Mouse (Mus musculus) heart, embryonic 15.5 days (tissue): ENCODE results near the gene Kcnk7. TPM values are rescaled to one million over a fixed set of nuclear protein-coding genes. Genes with fewer than 3 reads are reported as not detected.

ENCODE experiments used
- ATAC-seq: fragments of 200-750 bp; cut with Nextera tagmentation; replicated peaks from 2 replicates; pipeline ENCODE4 v1.8.0; 2017; ENCODE audit warnings: low read depth, moderate TSS enrichment; ENCODE audit not compliant: insufficient number of reproducible peaks, insufficient read depth, low FRiP score
- H3K27ac ChIP-seq: fragments of 300-500 bp; sonication (generic); 2 replicates; pipeline ENCODE4 v1.5.1; 2015; ENCODE audit warnings: mild to moderate bottlenecking, inconsistent platforms
- H3K27me3 ChIP-seq: fragments of 300-500 bp; sonication (generic); 2 replicates; pipeline ENCODE4 v1.6.1; 2015; ENCODE audit warnings: inconsistent platforms
- H3K36me3 ChIP-seq: fragments of 300-500 bp; sonication (generic); 2 replicates; pipeline ENCODE4 v1.6.1; 2015; ENCODE audit warnings: mild to moderate bottlenecking, inconsistent platforms
- H3K4me1 ChIP-seq: fragments of 300-500 bp; sonication (generic); replicated peaks from 2 replicates; pipeline ENCODE4 v1.6.1; 2015; ENCODE audit warnings: inconsistent platforms
- H3K4me2 ChIP-seq: fragments of 300-500 bp; sonication (generic); 2 replicates; pipeline ENCODE4 v1.6.1; 2015; ENCODE audit warnings: inconsistent platforms, mild to moderate bottlenecking, moderate library complexity
- H3K4me3 ChIP-seq: fragments of 300-500 bp; sonication (generic); 2 replicates; pipeline ENCODE4 v1.5.1; 2015; ENCODE audit warnings: mild to moderate bottlenecking, inconsistent platforms
- H3K9ac ChIP-seq: fragments of 300-500 bp; sonication (generic); 2 replicates; pipeline ENCODE4 v1.6.1; 2015; ENCODE audit warnings: mild to moderate bottlenecking, inconsistent platforms
- H3K9me3 ChIP-seq: fragments of 300-500 bp; sonication (generic); replicated peaks from 2 replicates; pipeline ENCODE4 v1.6.1; 2016; ENCODE audit warnings: inconsistent platforms
- WGBS: fragments of 180-500 bp; shearing (Covaris S2); methylation state at CpG from one replicate; pipeline ENCODE4 v1.1.7; 2015; ENCODE audit warnings: mixed read lengths; 5-methylcytosine and 5-hydroxymethylcytosine counted together
- polyA plus RNA-seq: library from polyadenylated mRNA; unstranded; fragments of >200 nt; fragmentation: Nextera tagmentation; extraction: Ambion mirVana; gene quantifications from 2 replicates; pipeline ENCODE4 v1.2.1, GENCODE M21; 2015

Kcnk7 gene
- polyA plus RNA-seq, result 0.40 TPM in 1 of 2 replicates, not detected in the other

DNA sequence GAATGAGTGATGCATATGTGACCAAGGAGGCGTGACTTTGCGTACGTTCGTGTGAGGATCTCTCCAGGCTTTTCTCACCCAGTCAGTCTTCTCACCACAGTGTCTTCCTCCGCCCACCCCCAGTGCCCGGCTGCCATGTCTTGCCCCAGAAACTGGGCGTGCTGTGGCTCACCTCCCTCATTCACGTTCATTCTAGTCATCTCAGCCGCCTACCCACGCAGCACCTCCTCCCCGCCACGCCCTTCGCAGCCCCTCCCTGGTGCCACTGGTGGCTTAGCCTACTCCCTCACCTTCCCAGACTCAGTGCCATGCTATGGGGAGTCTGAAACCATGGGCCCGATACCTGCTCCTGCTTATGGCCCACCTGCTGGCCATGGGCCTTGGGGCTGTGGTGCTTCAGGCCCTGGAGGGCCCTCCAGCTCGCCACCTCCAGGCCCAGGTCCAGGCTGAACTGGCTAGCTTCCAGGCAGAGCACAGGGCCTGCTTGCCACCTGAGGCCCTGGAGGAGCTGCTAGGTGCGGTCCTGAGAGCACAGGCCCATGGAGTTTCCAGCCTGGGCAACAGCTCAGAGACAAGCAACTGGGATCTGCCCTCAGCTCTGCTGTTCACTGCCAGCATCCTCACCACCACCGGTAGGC, at the start of gene Kcnk7:
TSS of gene Kcnk7 (plus strand) at position 205 of the 638 bp plus-strand sequence.
- H3K27me3 ChIP-seq, result no peaks in the 10 kb centered on the region
- peak within 1 kb of the TSS; percentile 24; the same call in 1 of the 2 replicates for H3K9ac ChIP-seq
- 0 out of 2 replicates have a peak, but pooled peaks have one; percentile 4 for ATAC-seq
- H3K4me1 ChIP-seq, result peaks cover 19% of the 10 kb centered on the region
- H3K36me3 ChIP-seq, result peaks cover 62% of the 10 kb centered on the region
- no peaks in the 10 kb centered on the region for H3K9me3 ChIP-seq
- H3K4me3 ChIP-seq, result no peak within 1 kb of the TSS
- peak within 1 kb of the TSS; percentile 56 for H3K27ac ChIP-seq
- WGBS, result 69% methylated on average over 17 of the region's 17 CpGs
- H3K4me2 ChIP-seq, result no peak within 1 kb of the TSS

DNA sequence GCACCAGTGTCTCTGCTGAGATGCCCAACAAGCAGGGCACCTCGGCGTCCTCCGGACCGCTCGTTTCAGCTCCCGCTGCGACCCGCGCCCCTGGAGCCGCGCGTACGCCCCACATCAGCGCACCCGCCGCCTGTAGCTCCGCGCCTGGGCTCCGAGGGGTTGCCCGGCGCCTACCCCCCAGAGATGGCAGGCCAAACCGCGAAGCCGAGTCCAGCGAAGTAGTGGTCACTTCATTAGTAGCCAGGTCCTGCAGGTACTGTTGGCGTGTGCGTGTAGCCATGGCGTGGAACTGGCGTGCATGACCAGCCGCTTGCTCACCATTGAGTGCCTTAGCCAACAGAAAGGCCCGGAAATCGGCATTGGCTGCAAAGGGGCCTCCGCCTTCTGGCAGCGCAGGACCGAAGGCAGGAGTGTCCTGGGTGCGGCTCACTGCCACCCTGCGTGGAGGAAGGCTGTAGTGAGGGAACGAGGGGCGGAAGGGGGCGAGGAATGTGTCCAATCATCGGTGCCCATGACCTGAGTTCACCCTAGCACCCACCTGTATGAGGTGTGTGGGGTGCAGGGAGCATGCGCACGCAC, 49.4 kb upstream of the Kcnk7 start:
- Histone ChIP-seq H3K27me3 (peaks cover 19% of the 10 kb centered on the region), H3K27ac (no peak overlapping the region), H3K36me3 (peaks cover 42% of the 10 kb centered on the region), H3K4me1 (peaks cover 14% of the 10 kb centered on the region), H3K4me3 (peak overlapping the region; percentile 46), H3K9me3 (no peaks in the 10 kb centered on the region), H3K4me2 (peak overlapping the region; percentile 68), H3K9ac (no peak overlapping the region; the same call in 1 of the 2 replicates)
- 0 out of 2 replicates have a peak, but pooled peaks have one; percentile 19 for ATAC-seq
- WGBS, result 34% methylated on average over 43 of the region's 43 CpGs

DNA sequence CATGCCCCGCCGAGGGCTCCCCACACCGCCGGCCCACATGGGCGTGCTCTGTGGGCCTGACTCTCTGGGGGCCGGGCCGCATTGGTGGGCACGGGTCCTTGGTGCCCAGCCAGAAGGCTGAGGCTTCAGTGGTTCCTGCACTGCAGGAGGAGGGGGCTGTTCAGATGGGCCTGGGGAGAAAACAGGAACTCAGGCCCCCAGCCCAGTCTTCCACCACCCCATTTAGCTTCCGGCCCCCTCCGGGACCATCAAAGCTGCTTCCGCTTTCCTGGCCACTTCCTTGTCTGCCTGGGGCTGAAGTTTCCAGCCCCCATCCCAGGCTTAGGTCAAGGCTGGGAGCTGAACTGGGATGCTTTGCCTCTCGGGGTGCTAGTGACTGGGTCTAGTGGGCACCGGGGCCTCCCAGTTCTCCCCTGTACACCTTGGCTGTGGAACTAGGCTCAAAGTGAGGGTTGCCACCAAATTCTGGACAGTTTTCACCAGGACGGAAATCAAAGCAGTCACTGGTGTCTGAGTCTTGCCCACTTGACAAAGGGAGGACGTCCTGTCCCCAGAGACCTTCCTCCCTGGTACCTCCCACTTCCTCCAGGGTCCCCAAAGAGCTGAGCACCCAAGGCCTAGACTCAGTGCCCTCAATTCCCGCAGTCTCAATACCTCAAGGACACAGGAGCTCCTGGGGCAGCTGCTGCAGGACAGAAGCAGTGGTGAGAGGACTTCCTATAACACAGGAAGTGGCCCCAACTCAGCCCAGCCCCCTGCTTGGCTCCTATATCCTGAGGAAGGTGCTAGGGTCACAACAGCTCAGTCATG, 43.0 kb upstream of the Kcnk7 start:
- peaks cover 27% of the 10 kb centered on the region for H3K4me1 ChIP-seq
- peak overlapping the region; percentile 36 for H3K4me3 ChIP-seq
- H3K27ac ChIP-seq, result peak overlapping the region; percentile 89
- ATAC-seq, result no peak
- H3K9me3 ChIP-seq, result no peaks in the 10 kb centered on the region
- H3K36me3 ChIP-seq, result peaks cover 20% of the 10 kb centered on the region
- H3K27me3 ChIP-seq, result peaks cover 1% of the 10 kb centered on the region
- peak overlapping the region; percentile 35; the same call in 1 of the 2 replicates for H3K9ac ChIP-seq
- WGBS, result 67% methylated on average over 16 of the region's 16 CpGs
- H3K4me2 ChIP-seq, result peak overlapping the region; percentile 56

- H3K4me2 ChIP-seq, result peak overlapping the region; percentile 56
- peaks cover 27% of the 10 kb centered on the region for H3K4me1 ChIP-seq
- H3K36me3 ChIP-seq, result peaks cover 27% of the 10 kb centered on the region
- no peak for ATAC-seq
- H3K9ac ChIP-seq, result peak overlapping the region; percentile 61
- H3K4me3 ChIP-seq, result peak overlapping the region; percentile 60
- H3K27me3 ChIP-seq, result no peaks in the 10 kb centered on the region
- peak overlapping the region; percentile 89 for H3K27ac ChIP-seq
- 63% methylated on average over 8 of the region's 8 CpGs for WGBS
- H3K9me3 ChIP-seq, result no peaks in the 10 kb centered on the region
Measured at GRCm38 (mm10) chr19:5662310-5662709, 41.9 kb upstream of the Kcnk7 start.

- Histone ChIP-seq H3K27ac (peak within 1 kb of the TSS; percentile 89), H3K9me3 (no peaks in the 10 kb centered on the region), H3K4me1 (peaks cover 27% of the 10 kb centered on the region), H3K9ac (peak within 1 kb of the TSS; percentile 61), H3K4me3 (peak within 1 kb of the TSS; percentile 60), H3K27me3 (no peaks in the 10 kb centered on the region), H3K4me2 (peak within 1 kb of the TSS; percentile 56), H3K36me3 (peaks cover 29% of the 10 kb centered on the region)
- peak; percentile 93 for ATAC-seq
- WGBS, result 2% methylated on average over 32 of the region's 32 CpGs
Measured at GRCm38 (mm10) chr19:5662981-5663913, 40.9 kb upstream of the Kcnk7 start, which contains the start of gene Sipa1. TSS of gene Sipa1 (minus strand) at chr19:5663707.

- Histone ChIP-seq H3K4me3 (no peak overlapping the region), H3K36me3 (peaks cover 33% of the 10 kb centered on the region), H3K9ac (no peak overlapping the region), H3K27me3 (no peaks in the 10 kb centered on the region), H3K27ac (no peak overlapping the region), H3K4me2 (no peak overlapping the region), H3K9me3 (no peaks in the 10 kb centered on the region), H3K4me1 (peaks cover 27% of the 10 kb centered on the region)
- 90% methylated on average over 10 of the region's 10 CpGs for WGBS
- no peak for ATAC-seq
Measured at GRCm38 (mm10) chr19:5664669-5665257, 39.4 kb upstream of the Kcnk7 start.

DNA sequence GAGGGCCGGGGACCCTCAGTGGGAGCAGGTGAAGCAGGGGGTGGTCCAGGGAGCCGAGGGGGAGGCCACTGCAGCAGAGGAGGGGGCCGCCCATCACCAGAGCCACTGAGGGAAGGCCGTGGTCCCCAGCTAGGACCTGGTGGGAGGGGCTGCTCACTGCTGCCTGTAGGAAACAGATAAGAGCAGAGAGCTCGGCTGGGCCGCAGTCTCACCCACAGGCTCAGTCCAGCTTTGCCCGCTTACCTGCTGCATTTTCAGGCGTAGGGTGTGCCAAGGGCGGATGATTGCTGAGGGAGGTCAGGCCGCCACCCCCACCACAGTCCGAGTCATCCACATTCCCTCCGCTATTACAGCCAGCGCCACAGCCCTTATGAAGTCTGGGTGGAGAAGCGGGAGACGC, 38.7 kb upstream of the Kcnk7 start:
- Histone ChIP-seq H3K9me3 (no peaks in the 10 kb centered on the region), H3K4me1 (peaks cover 27% of the 10 kb centered on the region), H3K27ac (no peak overlapping the region), H3K27me3 (no peaks in the 10 kb centered on the region), H3K9ac (no peak overlapping the region), H3K4me2 (no peak overlapping the region), H3K36me3 (peaks cover 38% of the 10 kb centered on the region), H3K4me3 (no peak overlapping the region)
- WGBS, result 74% methylated on average over 15 of the region's 15 CpGs
- no peak for ATAC-seq

- 90% methylated on average over 18 of the region's 18 CpGs for WGBS
- ATAC-seq, result no peak
Measured at GRCm38 (mm10) chr19:5666386-5666785, 37.8 kb upstream of the Kcnk7 start.

DNA sequence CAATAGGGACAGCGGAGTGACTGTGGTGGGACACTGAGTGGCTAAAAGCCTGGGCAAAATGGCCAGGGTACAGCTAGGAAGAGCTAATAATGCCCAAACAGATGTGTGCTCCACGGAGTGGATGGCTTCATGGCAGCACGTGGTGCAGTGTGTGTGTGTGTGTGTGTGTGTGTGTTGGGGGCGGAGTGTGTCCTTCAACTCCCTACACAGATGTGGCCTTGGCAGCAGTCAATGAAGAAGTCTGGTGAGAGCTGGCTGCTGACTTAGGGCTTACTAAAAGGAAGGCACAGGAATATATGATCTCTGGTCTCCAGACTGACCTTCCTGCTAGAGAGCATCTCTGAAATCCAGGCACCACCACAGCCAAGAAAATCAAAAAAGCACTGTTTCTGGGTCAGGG, 35.8 kb upstream of the Kcnk7 start:
- H3K36me3 ChIP-seq, result peaks cover 66% of the 10 kb centered on the region
- H3K4me1 ChIP-seq, result peaks cover 8% of the 10 kb centered on the region
- 88% methylated on average over 4 of the region's 4 CpGs for WGBS
- ATAC-seq, result no peak
- no peak overlapping the region for H3K9ac ChIP-seq
- H3K9me3 ChIP-seq, result no peaks in the 10 kb centered on the region
- H3K4me2 ChIP-seq, result no peak overlapping the region
- H3K4me3 ChIP-seq, result no peak overlapping the region
- no peaks in the 10 kb centered on the region for H3K27me3 ChIP-seq
- H3K27ac ChIP-seq, result no peak overlapping the region

More at GRCm38 (mm10) chr19:5666386-5666785, 37.8 kb upstream of the Kcnk7 start:
- Histone ChIP-seq H3K9ac (no peak overlapping the region), H3K9me3 (no peaks in the 10 kb centered on the region), H3K36me3 (peaks cover 46% of the 10 kb centered on the region), H3K4me3 (no peak overlapping the region), H3K4me2 (no peak overlapping the region), H3K4me1 (peaks cover 23% of the 10 kb centered on the region), H3K27ac (no peak overlapping the region), H3K27me3 (no peaks in the 10 kb centered on the region)

GRCm38 (mm10) chr19:5680432-5680831, 23.7 kb upstream of the Kcnk7 start:
- Histone ChIP-seq H3K27me3 (no peaks in the 10 kb centered on the region), H3K4me1 (no peaks in the 10 kb centered on the region), H3K9ac (no peak overlapping the region), H3K36me3 (peaks cover 87% of the 10 kb centered on the region), H3K4me2 (no peak overlapping the region), H3K9me3 (no peaks in the 10 kb centered on the region), H3K27ac (no peak overlapping the region), H3K4me3 (no peak overlapping the region)
- WGBS, result 69% methylated on average over 4 of the region's 4 CpGs
- no peak; the same call in 1 of the 2 replicates for ATAC-seq
